Mouse (Mus musculus): ENCODE results near the gene Smpx. TPM values are rescaled to one million over a fixed set of nuclear protein-coding genes. Genes with fewer than 3 reads are reported as not detected.

Gene Smpx
- not detected for polyA plus RNA-seq (2017; shearing (Covaris generic))

GRCm38 (mm10) chrX:157698862-157699261 lies at the start of gene Smpx:
Gene Smpx (plus strand): TSS chrX:157698910.

Other genes with a start within 250 kb of the Smpx start
- 74.5 TPM for gene Sms, start 206.6 kb upstream of the Smpx start, polyA plus RNA-seq (2017; shearing (Covaris generic))
- 2.9 TPM for gene Yy2, start 129.9 kb upstream of the Smpx start, polyA plus RNA-seq (2017; shearing (Covaris generic))
- 13.1 TPM for gene Mbtps2, start 100.2 kb upstream of the Smpx start, polyA plus RNA-seq (2017; shearing (Covaris generic))
- gene Klhl34, start 119.5 kb downstream of the Smpx start, polyA plus RNA-seq (2017; shearing (Covaris generic)), result not detected